Mouse (Mus musculus) right cerebral cortex, postnatal 36 days (tissue): Measurements from ENCODE around the gene Stard13.

Source experiments
- DNase-seq, 2 experiments: peaks; one replicate each; pipeline ENCODE4 v3.0.0; 2022; ENCODE audit warnings: low spot score in 2 of 2, mixed read lengths in 1 of 2

Gene Stard13

DNA sequence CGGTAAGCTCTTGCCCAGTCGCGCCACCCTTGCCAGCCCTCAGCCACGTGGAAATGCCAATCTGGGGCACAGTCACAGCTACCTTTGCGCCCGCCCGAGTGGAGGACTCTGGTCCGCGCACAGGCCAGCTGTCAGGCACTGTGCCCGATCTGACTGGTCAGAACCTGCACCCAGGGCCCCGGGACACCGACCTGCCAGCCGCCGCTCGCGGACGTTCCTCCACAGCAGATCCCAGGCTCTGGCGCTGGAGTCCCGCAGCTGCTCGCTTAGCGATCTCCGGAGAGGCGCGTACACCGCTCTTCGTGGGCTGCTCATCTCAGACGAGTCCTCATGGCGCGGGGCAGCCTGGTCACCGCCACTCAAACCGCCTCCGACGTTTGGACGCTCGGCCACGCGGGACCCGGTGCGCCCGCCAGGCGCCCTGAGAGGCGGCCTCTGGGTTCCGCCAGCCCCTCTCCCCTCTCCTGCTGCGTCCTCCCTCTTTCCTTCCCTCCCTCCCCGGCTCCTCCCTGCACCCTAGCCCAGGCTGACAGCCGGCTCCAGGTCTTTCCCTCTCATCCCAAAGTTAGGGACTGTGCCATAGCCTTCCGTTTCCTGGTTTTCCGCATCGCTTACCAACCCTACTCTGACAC, at the start of gene Stard13:
Gene Stard13, minus strand, starts transcription at position 437 of the 632 bp plus-strand sequence.
- peak in 1 of 2 experiments; percentile 24 for DNase-seq

- DNase-seq, result no peak
Observed at GRCm38 (mm10) chr5:151279531-151279930, 45.9 kb upstream of the Stard13 start.

DNA sequence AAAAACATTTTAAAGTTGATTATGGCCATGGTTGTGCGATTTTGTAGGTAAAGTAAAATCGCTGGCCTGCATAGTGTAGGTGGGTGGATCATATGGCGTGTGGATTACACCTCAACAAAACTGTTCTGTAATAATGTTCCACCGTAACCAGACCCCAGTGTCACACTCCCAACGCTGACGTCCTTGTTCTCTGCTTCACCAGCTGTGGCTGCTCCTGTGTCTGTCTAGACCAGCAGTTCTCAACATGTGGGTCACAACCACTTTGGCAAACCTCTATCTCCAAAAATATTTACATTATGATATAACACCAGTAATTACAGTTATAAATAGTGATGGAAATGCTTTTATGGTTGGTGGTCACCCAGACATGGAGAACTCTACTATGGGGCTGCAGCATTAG, 44.3 kb upstream of the Stard13 start:
- no peak for DNase-seq

DNA sequence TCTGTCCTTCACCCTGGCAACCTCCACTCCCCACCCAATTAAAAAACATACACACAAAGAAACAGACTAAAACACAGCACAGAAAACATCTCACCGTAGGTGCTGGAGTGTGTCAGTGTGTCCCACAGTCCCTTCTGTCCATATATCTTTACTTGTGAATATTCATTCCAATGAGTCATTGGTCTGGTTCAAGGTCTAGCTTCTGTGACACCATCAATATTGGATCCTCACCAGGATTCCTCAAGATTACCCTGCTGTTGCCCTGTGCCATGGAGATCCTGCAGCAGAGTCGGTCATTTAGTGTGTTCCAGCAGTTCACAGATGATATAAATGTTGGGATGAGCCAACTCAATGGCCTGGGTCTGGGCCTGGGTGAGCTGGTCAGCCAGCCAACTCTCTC, 42.4 kb upstream of the Stard13 start:
- no peak for DNase-seq

DNA sequence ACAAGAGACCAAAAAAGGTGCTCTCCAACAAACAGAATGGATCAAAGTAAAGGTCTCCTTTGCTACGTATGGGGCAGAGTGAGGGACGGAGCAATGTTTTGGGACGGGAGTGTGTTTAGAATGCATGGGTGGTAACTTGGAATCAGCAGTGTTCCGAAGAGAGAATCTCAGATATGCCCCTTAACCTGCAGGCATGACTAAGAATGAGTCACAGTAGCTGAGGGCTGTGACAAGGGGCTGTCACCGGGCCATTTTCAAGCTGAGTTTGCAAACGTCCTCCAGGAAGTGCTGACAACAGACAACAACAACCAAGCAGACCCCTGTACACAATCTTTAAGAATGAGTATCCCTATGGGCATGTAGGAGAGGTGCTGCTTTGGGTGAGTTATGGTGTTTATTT, 40.6 kb upstream of the Stard13 start:
- DNase-seq, result no peak

DNA sequence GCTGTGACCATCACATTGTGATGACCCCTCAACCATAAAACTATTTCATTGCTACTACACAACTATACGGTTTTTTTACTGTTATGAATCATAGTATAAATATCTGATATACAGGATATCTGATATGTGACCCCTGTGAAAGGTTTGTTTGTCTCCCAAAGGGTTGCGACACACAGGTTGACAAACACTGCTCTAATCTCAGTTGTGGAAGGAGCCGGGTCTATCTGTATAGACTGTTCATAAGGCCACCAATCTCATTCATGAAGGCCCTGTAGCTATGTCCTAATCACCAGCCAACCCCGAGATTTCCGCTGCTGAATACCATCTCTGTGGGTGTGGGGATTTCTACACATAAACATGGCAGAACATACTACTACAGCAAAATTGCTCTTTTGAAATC, 37.2 kb upstream of the Stard13 start:
- no peak for DNase-seq

DNA sequence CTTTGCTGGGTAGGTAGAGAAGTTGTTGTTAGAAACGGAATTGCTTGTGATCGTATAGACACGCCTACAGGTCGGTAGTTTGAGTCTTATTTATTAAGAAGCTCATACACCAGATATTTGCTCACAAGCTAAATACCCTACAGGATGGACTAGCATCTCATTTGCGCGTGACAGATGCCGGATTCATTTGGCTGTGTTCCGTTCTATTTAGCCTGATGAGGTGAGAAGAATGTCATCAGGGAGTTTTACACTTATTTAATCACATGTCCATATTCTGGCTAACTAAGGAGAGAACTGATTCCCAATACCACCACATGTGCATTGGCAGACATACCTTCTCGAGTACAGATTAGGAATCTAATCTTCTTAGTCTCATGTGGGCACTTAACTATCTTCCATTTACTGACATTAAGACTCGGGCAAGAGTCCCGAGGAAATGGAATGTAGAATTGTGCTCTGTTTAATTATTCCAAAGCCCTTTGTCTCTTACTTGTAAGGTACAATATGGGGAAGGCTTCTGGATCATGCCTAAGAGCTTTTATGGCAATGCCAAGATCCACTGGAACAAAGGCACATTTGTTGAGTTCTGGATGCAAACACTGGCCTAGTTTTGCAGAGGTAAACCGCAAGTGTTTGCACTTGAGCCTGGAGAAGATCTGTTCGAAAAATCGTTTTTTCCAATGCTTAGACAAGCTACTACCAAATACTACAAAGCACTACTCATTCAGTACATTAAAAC, 33.4 kb upstream of the Stard13 start:
- DNase-seq, result no peak

GRCm38 (mm10) chr5:151261558-151261957, 27.9 kb upstream of the Stard13 start:
- no peak for DNase-seq

- DNase-seq, result no peak
Observed at GRCm38 (mm10) chr5:151252213-151252612, 18.6 kb upstream of the Stard13 start.

GRCm38 (mm10) chr5:151251656-151252055, 18.0 kb upstream of the Stard13 start:
- no peak for DNase-seq

- DNase-seq, result peak in 1 of 2 experiments; percentile 33
Observed at GRCm38 (mm10) chr5:151248671-151249620, 15.3 kb upstream of the Stard13 start.

GRCm38 (mm10) chr5:151248084-151248483, 14.4 kb upstream of the Stard13 start:
- DNase-seq, result no peak

DNA sequence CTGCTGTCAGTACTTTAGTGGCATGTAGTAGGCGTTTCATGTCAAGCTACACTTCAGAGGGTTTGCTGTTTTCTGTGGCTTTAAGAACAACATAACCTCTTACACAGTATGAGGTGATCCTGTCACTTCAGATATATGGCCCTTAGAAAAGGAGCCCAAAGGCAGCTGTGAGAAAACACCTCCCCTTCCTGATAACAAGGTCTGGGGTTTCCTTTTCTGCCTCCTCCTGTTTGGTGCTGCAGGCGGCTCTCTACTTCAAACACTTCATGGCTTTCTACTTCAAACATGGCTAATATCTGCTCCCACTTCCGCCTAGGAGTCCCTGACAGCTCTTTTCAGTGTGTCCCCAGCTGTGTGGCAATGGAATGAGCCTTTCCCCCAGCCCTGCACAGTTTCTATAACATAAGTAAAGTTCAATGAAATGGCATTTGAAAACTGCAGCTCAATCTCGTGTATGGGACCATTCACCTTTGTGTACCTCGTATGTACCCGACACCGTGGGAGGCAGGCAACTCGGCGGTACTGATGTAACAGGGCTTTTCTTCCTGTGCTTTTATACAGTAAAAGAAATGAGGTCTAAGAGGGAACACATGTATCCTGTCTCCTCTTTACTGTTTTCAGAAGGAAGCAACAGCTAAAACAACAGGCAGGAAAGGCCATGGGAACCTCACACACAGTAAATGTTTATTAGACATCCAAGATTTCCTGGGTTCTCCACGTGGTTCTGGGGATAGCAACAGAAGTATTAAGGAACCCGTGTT, 13.7 kb upstream of the Stard13 start:
- DNase-seq, result no peak

DNA sequence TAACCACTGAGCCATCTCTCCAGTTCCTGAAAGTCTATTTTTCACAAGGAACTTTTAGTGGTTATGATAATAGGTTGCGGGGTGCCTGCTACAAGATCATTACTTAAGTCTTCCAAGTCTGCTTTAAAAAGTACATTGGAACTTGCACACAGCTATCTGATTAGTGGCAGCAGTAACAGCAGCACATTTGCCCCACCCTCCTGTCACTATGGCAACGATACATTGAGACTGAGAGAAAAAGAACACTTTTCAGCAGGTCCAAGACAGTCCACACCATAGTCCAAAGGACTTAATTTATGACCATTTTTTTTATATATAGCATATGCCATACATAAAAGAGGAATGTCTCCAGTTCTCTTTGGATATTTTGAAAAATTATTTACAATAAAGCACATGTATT, 12.7 kb upstream of the Stard13 start:
- no peak for DNase-seq

DNA sequence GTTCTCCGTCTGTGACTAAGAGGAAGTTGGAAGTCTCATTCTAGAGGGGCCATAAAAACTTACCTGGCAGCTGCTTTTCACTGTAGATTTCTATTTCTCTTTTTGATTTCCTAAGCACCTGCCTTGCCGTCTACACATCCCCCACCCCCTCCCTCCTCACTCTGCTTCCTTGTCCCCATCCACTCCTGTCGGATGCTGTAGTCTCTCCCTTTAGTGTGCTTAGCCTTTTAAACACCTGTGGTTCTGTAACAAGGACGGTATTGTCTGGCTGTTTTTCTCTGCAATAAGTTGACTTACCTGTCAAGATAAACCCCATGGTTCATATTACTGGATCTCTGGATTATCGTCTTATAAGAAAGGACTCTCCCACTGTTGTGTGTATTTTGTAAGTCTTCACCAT, 11.9 kb upstream of the Stard13 start:
- DNase-seq, result no peak

GRCm38 (mm10) chr5:151238730-151239129, 5.1 kb upstream of the Stard13 start:
- DNase-seq, result no peak

DNA sequence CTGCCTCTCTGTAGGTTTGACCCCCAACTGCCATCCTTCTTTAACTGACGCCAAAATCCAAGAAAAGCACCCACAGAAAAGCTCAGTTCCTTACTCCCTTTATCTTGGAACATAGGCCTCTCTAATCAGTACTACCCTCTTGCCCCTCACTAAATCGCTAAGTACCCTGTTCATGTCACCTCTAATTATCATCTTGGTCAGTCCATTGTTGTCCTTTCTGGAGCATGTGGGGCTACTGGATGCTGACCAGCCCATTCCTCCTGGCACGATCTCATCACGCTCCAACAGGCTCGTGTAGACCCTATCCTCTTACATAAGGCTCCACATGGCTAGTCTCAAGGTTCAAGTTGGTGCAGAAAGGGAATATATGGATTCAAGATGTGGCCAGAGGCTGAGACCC, 2.8 kb upstream of the Stard13 start:
- no peak for DNase-seq

- no peak for DNase-seq
Observed at GRCm38 (mm10) chr5:151232576-151233299, 898 bp downstream of the Stard13 start.

GRCm38 (mm10) chr5:151231861-151232260, 1.8 kb downstream of the Stard13 start:
- no peak for DNase-seq

- DNase-seq, result no peak
Observed at GRCm38 (mm10) chr5:151231411-151231810, 2.2 kb downstream of the Stard13 start.

DNA sequence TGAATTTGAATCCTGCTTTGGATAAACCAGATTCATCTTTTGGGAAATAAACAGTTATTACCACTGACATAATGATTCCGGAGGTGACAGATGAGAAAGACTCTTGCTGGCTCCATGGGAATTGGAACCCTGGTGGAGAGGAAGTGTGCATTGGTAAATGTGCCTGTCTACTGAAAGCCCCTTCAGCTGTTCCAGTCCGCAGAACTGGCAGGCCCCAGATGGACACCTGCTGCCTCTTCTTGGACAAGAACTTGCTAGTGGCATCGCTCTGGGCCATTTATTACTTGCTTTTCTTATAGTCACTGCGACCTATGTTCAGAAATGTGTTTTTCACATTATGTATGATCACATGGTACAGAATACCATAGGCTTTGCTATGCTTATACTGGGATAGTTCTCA, 3.2 kb downstream of the Stard13 start:
- DNase-seq, result no peak
